Mouse (Mus musculus) stomach, embryonic 14.5 days (tissue): ENCODE measurements around the gene Adipor1. TPM values are rescaled to one million over a fixed set of nuclear protein-coding genes. Genes with fewer than 3 reads are reported as not detected.
"Not testable (repeated sequence)": the region's sequence is repeated elsewhere in the genome, so short reads cannot be mapped to it uniquely, and the experiment has no call there.

Experiments used
- ATAC-seq: fragments of 200-750 bp; cut with Nextera tagmentation; 2 replicates; pipeline ENCODE4 v1.8.0; 2017; ENCODE audit warnings: low read depth, moderate TSS enrichment; ENCODE audit not compliant: insufficient number of reproducible peaks, insufficient read depth, low FRiP score
- H3K27ac ChIP-seq: fragments of 300-500 bp; sonication (generic); 2 replicates; pipeline ENCODE4 v1.5.1; 2014; ENCODE audit warnings: mild to moderate bottlenecking, low read length, moderate library complexity, mixed read lengths
- H3K27me3 ChIP-seq: fragments of 300-500 bp; sonication (generic); 2 replicates; pipeline ENCODE4 v1.6.1; 2014; ENCODE audit warnings: low read length, control low read depth, mixed read lengths; ENCODE audit not compliant: control insufficient read depth, insufficient read depth
- H3K36me3 ChIP-seq: fragments of 300-500 bp; sonication (generic); 2 replicates; pipeline ENCODE4 v1.6.1; 2014; ENCODE audit warnings: mild to moderate bottlenecking, control low read depth, low read length, moderate library complexity, mixed read lengths; ENCODE audit not compliant: control insufficient read depth, insufficient read depth
- H3K4me1 ChIP-seq: fragments of 300-500 bp; sonication (generic); 2 replicates; pipeline ENCODE4 v1.6.1; 2014; ENCODE audit warnings: low read length, control low read depth, mixed read lengths; ENCODE audit not compliant: control insufficient read depth, insufficient read depth
- H3K4me2 ChIP-seq: fragments of 300-500 bp; sonication (generic); replicated peaks from 2 replicates; pipeline ENCODE4 v1.6.1; 2014; ENCODE audit warnings: low read depth, low read length, control low read depth
- H3K4me3 ChIP-seq: fragments of 300-500 bp; sonication (generic); 2 replicates; pipeline ENCODE4 v1.5.1; 2014; ENCODE audit warnings: low read depth, low read length, control low read depth
- H3K9ac ChIP-seq: fragments of 300-500 bp; sonication (generic); replicated peaks from 2 replicates; pipeline ENCODE4 v1.6.1; 2014; ENCODE audit warnings: low read depth, mild to moderate bottlenecking, control low read depth, low read length, moderate library complexity, mixed read lengths
- H3K9me3 ChIP-seq: fragments of 300-500 bp; sonication (generic); 2 replicates; pipeline ENCODE4 v1.6.1; 2016; ENCODE audit warnings: low read depth, low read length, control low read depth; ENCODE audit not compliant: control insufficient read depth
- WGBS: fragments of 180-500 bp; shearing (Covaris S2); extraction: QIAGEN DNeasy Blood & Tissue Kit; methylation state at CpG from one replicate; pipeline ENCODE4 v1.1.7; 2014; 5-methylcytosine and 5-hydroxymethylcytosine counted together
- polyA plus RNA-seq: library from polyadenylated mRNA; unstranded; fragments of >200 nt; fragmentation: Nextera tagmentation; extraction: Ambion mirVana; gene quantifications from 2 replicates; pipeline ENCODE4 v1.2.1, GENCODE M21; 2014

Gene Adipor1
- polyA plus RNA-seq, 1 experiment from 2014 or later: 85.5 TPM

- 90% methylated on average over 4 of the region's 4 CpGs for WGBS
- ATAC-seq: no peak
- Histone ChIP-seq H3K27me3 (no peaks in the 10 kb centered on the region), H3K4me1 (no peaks in the 10 kb centered on the region), H3K36me3 (peaks cover 33% of the 10 kb centered on the region), H3K4me2 (no peak overlapping the region), H3K9ac (no peak overlapping the region), H3K9me3 (no peaks in the 10 kb centered on the region), H3K27ac (no peak overlapping the region), H3K4me3 (no peak overlapping the region)
These were observed 18.3 kb downstream of the Adipor1 start for GRCm38 (mm10) chr1:134433473-134433872.

- Histone ChIP-seq H3K36me3 (peaks cover 25% of the 10 kb centered on the region), H3K9me3 (no peaks in the 10 kb centered on the region), H3K4me2 (no peak overlapping the region), H3K4me1 (no peaks in the 10 kb centered on the region), H3K4me3 (no peak overlapping the region), H3K27ac (no peak overlapping the region), H3K27me3 (no peaks in the 10 kb centered on the region), H3K9ac (no peak overlapping the region)
- ATAC-seq: no peak
- WGBS: 34% methylated on average over 4 of the region's 4 CpGs
These were observed 20.2 kb downstream of the Adipor1 start for GRCm38 (mm10) chr1:134435414-134435813.

- H3K9me3 ChIP-seq: no peaks in the 10 kb centered on the region
- WGBS: 77% methylated on average over 6 of the region's 6 CpGs
- no peak overlapping the region for H3K4me2 ChIP-seq
- H3K4me3 ChIP-seq: no peak overlapping the region
- no peaks in the 10 kb centered on the region for H3K36me3 ChIP-seq
- no peaks in the 10 kb centered on the region for H3K4me1 ChIP-seq
- H3K27me3 ChIP-seq: no peaks in the 10 kb centered on the region
- H3K27ac ChIP-seq: no peak overlapping the region
- H3K9ac ChIP-seq: no peak overlapping the region
- ATAC-seq: no peak
These were observed 25.3 kb downstream of the Adipor1 start for GRCm38 (mm10) chr1:134440437-134440836.

GRCm38 (mm10) chr1:134441737-134442136, 26.6 kb downstream of the Adipor1 start:
- ATAC-seq, H3K4me3 ChIP-seq, H3K4me1 ChIP-seq, H3K9me3 ChIP-seq, H3K4me2 ChIP-seq, H3K36me3 ChIP-seq, H3K27me3 ChIP-seq, H3K9ac ChIP-seq, H3K27ac ChIP-seq: not testable (repeated sequence)
- WGBS: 96% methylated on average over 7 of the region's 10 CpGs

- WGBS: 89% methylated on average over 3 of the region's 3 CpGs
- H3K4me3 ChIP-seq: no peak overlapping the region
- no peaks in the 10 kb centered on the region for H3K36me3 ChIP-seq
- H3K27me3 ChIP-seq: no peaks in the 10 kb centered on the region
- no peak overlapping the region for H3K27ac ChIP-seq
- H3K9ac ChIP-seq: no peak overlapping the region
- no peak overlapping the region for H3K4me2 ChIP-seq
- no peak for ATAC-seq
- no peaks in the 10 kb centered on the region for H3K4me1 ChIP-seq
- H3K9me3 ChIP-seq: no peaks in the 10 kb centered on the region
These were observed 27.2 kb downstream of the Adipor1 start for GRCm38 (mm10) chr1:134442394-134442793.

GRCm38 (mm10) chr1:134443288-134443687, 28.1 kb downstream of the Adipor1 start:
- WGBS: 75% methylated on average over 1 of the region's 1 CpGs
- not testable (repeated sequence) for H3K4me2 ChIP-seq, H3K27me3 ChIP-seq, H3K9ac ChIP-seq, H3K4me1 ChIP-seq, H3K36me3 ChIP-seq, H3K9me3 ChIP-seq, ATAC-seq, H3K27ac ChIP-seq, H3K4me3 ChIP-seq

- WGBS: 84% methylated on average over 2 of the region's 2 CpGs
- H3K4me1 ChIP-seq: no peaks in the 10 kb centered on the region
- H3K36me3 ChIP-seq: no peaks in the 10 kb centered on the region
- no peak overlapping the region for H3K27ac ChIP-seq
- H3K9ac ChIP-seq: no peak overlapping the region
- H3K4me2 ChIP-seq: no peak overlapping the region
- no peaks in the 10 kb centered on the region for H3K9me3 ChIP-seq
- H3K4me3 ChIP-seq: no peak overlapping the region
- H3K27me3 ChIP-seq: no peaks in the 10 kb centered on the region
- no peak for ATAC-seq
These were observed 30.2 kb downstream of the Adipor1 start for GRCm38 (mm10) chr1:134445418-134445817.

- not testable (repeated sequence) for H3K9ac ChIP-seq, H3K27ac ChIP-seq, H3K36me3 ChIP-seq, H3K4me2 ChIP-seq, H3K9me3 ChIP-seq, H3K27me3 ChIP-seq, H3K4me3 ChIP-seq, H3K4me1 ChIP-seq, ATAC-seq
- WGBS: 68% methylated on average over 3 of the region's 3 CpGs
These were observed 33.4 kb downstream of the Adipor1 start for GRCm38 (mm10) chr1:134448537-134448936.

- ATAC-seq: no peak
- no peaks in the 10 kb centered on the region for H3K9me3 ChIP-seq
- no peak overlapping the region for H3K9ac ChIP-seq
- H3K36me3 ChIP-seq: no peaks in the 10 kb centered on the region
- no peak overlapping the region for H3K4me2 ChIP-seq
- no peak overlapping the region for H3K27ac ChIP-seq
- 75% methylated on average over 4 of the region's 4 CpGs for WGBS
- H3K4me1 ChIP-seq: no peaks in the 10 kb centered on the region
- no peaks in the 10 kb centered on the region for H3K27me3 ChIP-seq
- H3K4me3 ChIP-seq: no peak overlapping the region
These were observed 35.0 kb downstream of the Adipor1 start for GRCm38 (mm10) chr1:134450201-134450600.
